Mouse (Mus musculus): ENCODE results near the gene Reps2.

Gene Reps2

DNA sequence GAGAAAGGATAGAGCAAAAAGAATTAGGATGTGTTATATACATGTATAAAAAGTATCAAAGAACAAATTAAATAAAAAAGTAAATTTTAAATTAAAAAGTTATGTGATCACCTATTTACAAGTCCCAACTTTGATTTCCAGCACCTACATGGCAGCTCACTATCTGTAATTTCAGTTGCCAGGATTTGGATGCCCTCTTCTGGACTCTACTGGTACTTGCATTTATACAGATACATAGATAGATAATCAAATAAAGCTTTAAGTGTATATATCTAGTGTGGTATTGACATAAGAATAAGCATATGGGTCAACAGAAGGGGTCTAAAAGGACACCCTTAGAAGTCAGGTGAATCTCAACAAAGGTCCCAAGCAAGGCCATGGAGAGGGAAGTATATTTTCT is 155.7 kb downstream of the Reps2 start:
- DNase-seq, result no peak

DNA sequence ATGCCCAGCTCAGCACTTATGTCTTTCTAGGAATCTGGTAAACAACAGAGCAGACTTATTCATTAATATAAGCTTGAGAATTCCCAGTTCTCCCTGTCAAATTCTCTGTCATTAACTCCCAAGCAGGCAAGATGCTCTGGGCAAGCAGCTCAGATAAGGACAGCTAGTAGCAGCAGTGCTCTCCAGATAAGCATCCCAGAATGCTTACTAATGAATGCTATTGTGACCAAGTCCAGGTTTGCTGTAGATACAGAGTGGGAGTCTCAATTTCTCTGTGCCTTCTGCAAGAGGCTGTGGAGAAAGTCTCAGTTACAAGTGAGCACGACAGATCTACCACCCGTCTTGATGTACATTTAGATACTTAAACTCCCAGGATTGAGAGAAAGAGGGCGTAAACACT is 173.2 kb downstream of the Reps2 start:
- no peak for DNase-seq

DNA sequence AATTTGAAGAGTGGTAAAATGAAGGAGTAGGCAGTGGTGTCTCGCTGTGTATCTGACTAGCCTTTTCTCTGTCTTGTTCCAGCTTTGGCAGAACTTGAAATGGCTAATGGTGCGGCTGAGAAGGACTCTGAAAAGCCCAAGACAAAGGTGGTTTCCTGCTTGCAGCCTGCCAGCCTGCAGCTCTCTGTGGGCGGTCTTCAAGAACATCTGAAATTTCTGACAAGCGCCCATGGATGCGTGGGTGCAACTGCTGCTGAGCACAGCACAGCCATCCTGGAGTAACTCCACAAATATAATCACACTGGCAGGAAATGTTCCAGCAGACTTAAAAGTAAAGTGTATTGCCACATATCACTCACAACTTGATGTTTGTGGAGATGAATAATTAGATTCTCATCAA is 181.3 kb downstream of the Reps2 start:
- no peak for DNase-seq

DNA sequence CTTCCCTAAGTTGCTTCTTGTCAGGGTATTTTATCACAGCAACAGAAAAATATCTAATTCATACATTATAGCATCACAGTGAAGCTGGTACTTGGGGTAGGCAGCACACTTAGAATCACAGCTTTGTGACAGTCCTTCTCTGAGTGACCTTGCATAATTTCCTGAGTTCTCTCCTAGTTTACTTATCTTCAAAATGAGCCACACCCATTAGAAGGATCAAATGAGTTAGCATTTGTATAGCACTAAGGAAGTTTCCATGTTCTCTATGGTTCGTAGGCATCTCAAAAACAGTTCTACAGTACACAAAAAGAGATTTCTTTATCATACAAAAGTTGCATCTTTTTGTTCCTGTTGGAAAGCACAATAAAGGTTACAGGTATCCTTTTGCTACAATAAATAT is 187.0 kb downstream of the Reps2 start:
- no peak for DNase-seq

DNA sequence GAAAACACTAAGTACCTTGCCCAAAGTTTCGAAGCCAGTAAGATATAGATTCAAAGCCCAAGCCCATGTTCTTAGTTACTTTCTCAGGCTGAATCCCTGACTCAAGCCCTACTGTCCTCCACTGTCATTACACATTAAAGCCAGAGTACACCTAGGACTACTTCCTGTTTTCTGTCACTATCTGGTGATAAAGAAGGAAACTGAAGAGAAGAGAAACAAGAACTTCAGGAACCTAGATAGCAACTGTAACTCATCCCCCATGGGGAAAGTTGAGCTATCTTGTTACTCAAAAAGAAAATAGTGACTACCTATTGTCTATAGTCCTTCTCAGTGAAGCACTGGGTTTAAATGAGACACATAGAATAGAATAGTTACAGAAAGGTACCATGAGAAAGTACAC is 188.1 kb downstream of the Reps2 start:
- DNase-seq, result no peak

DNA sequence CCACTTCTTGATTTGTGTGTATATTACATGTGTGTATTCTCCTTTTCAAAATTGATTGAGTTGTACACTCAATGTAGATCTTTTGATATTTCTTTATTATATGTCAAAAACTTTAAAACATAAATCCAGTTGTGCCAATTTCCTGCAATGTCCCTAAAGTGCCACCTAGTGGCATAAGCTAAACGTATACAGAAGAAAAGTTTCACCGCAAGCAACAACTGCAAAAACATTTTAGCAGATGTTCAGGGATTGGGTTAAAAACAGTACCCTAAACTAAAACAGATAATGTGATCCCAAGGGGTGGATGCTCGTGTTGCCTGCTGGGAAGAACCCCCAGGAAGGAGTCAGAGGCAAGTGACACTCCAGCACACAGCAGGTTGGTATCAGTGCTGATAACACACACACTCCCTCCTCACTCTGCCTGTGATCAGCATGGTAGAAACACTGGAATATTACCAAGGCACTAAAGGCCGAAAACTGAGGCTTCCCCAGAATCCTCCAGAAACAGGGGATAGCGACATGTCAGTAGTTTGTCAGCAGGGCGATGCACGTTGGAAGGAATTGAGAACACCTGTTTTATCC is 189.5 kb downstream of the Reps2 start:
- DNase-seq, result no peak

DNA sequence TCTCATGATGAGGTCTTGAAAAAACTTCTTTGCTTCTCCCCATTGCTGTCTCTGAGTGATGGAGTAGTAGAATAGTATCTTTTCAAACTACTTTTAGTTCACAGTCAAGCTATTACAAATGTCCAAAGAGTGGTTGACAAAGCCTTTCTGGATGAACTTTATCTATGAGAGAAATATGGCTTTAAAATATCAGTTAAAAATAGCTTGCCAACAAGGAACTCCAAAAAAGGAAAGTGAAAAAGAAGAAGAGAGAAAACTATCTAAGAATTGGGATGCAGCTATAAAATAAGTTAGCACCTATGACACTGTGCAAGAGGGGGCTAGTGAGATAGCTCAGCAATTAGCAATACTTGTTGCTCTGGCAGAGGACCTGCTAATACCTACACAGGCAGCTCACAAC is 190.8 kb downstream of the Reps2 start:
- DNase-seq, result no peak

DNA sequence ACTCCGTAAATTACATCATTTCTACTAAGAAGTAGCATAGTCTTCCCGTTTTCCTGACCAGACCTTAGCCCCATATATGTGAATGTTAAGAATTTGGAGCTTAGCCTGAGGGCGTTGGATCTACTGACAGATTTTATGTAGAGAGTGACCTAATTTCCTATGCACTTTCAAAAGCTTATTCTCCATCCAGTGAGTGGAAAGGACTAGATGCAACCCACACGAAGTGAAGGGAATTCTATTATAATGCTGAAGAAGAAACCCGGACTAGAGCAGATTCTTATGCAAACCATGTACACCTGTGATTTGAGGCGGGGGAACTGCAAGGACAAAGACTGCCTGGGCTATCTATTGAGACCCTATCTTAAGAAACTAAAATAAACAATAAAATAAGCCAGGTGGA is 195.5 kb downstream of the Reps2 start:
- DNase-seq, result no peak

DNA sequence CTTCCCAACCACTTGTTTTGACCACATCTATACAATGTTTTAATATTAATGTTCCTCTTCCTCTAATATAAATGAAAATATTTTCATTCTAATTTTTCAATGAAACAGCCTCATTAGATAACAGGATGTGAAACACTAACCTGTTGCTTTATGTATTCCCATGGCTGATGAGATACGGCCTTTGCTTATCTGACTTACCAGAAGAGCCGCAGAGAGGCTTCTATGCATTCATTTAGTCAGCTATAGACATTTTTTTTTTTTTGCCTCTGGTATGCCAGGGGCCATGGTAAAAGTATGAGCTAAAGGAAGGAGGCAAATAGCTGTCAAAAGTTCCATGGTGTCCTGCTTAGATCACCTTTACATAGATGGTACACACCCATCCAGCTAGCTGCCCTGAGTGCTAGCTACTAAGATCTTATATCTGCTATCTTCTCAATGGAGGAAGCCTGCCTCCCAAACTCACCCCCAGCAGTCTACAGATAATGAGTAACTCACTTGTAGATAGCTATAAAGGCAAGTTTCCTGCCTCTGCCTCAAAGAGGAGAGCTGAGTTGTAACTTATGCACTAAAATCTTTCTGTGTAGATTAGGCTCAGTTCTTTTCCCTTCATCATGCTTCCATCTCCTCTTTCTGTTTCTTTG is 196.7 kb downstream of the Reps2 start:
- DNase-seq, result no peak

DNA sequence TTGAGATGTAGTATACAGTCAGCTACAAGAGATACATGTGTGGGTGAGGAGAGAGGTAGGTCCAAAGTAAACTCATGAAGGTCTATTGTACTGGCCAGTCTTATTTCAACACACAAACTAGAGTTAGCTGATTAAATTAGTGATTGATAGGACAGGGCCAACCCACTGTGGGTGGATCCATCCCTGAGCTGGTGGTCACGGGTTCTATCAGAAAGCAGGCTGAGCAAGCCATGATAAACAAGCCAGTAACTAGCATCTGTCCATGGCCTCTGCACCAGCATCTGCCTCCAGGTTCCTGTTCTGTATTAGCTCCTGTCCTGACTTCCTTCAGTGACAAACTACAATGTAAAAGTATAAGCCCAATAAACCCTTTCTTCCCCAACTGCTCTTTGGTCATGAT is 200.1 kb downstream of the Reps2 start:
- no peak for DNase-seq

DNA sequence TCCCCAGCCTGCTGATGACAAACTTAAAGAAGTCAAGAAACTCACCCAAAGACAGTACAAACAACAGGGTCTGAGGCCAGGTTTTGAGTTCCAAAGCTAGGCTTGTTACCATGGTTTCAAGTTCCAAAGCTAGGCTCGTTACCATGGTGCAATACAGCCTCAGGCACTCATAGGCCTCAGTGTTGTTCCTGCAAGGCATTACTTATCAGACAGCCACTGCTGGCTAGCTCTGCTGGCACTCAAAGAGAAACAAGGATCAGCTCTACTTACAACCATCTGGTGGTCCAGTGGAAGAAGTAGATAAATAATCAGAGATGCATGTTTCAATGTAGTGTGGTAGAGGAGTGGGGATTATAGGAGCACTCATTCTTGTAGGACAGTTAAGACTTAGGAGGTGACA is 200.5 kb downstream of the Reps2 start:
- DNase-seq, result no peak

DNA sequence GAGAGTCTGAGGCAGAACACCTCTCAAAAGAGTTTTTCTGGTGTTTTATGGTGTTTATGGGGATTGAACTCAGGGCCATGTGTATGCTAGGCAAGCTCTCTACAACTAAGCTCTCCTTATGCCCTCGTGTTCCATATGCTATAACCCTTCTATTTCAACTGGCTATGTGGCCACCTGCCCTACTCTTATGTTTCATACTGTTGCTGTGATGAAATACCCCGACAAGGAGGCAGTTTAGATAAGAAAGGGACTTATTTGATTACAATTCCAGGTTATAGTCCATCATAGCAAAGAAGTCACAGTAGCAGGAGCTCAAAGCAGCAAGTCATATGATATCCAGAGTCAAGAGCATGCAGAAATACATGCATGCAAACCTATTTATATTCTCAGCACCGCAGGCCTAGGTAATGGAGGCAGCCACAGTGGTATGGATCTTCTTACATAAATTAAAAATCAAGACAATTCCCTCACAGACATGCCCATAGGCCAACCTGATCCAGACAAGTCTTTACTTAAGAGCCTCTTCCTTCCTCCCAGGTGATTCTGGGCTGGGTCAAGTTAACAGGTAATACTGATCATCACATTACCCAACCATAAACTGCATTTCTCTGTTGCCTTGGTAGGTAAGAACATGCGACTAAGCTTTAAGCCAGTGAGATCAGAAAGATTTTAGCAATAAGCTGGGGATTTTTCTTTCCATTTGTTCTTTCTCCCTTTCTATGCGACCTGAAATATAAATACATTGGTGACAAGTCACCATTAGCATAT is 210.5 kb downstream of the Reps2 start:
- DNase-seq, result no peak

DNA sequence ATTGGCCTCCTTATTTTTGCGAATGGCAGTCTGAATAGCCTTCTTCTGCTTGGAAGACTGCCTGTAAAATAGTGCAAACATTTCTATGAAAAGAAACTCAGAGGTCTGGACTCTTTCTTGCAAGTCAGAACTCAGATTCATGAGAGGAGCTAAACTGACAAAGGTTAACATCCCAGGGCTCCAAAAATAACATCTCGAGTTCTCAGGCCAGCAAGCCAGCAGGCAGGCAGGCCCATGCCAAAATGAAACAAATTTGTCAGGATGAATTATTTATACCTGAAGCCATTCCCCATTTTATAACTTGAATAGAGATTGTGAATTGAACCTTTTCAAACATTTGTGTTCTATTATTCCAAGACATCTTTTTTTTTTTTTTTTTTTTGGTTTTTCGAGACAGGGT is 215.8 kb downstream of the Reps2 start:
- DNase-seq, result no peak

DNA sequence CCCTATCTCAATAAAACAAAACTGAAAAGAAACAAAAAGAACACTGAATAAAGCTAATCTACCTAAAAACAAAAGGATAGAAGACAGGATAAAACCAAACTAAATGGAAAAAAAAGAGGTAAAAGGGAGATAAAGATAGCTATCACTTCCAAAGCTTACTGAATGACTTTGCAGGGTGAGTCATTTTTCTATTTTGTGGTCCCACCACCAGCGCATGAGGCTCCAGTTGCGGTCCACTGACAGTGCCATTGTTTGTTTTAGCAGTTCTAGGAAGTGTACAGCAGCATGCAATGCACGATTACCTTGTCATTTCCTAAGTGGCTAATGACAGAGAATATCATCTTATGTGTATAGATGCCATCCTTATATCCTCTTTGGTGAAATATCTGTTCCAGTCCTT is 224.0 kb downstream of the Reps2 start:
- no peak for DNase-seq

DNA sequence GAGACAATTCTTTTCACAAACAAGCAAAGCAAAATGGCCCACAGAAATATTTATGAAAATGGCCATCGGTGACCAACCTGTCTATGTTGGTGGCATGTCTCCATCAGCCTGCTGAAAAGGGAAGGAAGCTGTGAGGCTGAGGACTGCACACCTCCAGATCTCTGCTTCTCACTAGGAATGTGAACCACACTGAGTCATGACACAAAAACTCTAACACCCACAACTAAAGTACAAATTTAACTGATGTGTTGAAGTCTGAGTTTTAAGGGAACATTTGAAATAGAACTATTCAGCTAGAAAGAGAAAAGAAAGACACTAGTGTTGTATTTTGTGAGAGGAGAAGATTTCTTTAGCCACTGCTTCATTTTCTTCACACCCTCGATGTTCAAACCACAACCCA is 230.3 kb downstream of the Reps2 start:
- DNase-seq, result no peak

DNA sequence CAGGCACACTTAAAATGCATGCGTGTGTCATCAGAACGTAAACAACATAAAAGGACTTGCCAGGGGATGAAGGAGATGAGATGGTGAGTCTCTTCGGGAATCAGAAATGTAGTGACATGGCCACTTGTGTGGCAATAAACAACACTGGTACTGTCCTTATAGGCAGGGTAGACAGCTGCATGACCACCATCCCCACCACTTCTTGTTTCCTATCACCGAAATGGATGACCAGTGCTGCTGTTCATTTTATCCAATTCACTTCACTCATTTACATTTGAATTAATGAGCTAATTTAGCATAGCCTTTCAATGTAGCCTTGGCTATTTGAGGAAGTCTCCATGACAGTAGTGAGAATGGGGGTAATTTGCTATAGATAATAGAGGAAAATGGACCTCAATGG is 236.2 kb downstream of the Reps2 start:
- no peak for DNase-seq

DNA sequence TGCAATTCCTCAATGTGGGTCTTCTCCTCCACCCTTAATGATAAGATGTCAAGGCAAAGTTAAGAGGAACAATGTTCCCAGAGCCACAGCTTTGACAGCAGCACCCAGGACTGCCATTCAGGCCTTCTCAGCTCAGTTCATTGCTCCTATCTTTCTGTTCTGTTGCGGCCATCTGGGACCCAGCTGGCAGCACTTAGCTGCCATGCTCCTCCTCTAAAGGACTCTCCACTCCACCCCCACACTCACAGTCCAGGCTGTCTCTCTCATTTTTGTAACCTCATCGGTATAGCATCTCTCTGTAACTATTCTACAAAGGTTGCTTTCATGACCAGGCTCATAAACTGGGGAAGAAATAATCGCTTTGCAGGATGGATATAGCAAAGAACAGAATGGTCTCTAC is 241.0 kb downstream of the Reps2 start:
- no peak for DNase-seq

DNA sequence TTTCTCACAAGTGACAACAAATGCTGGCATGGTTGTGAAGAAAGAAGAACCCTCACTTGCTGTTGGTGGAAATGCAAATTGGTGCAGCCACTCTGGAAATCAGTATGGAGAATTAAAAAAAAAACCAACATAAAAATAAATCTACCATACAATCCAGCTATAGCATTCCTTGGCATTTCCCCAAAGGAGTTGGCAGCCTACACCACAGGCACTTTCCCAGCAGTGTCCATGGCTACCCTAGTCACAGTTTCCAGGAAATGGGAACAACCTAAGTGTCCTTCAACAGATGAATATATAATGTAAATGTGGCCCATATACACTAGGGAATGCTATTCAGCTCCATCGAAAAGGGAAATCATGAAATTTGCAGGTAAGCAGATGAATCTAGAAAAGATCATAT is 262.7 kb downstream of the Reps2 start:
- DNase-seq, result no peak

DNA sequence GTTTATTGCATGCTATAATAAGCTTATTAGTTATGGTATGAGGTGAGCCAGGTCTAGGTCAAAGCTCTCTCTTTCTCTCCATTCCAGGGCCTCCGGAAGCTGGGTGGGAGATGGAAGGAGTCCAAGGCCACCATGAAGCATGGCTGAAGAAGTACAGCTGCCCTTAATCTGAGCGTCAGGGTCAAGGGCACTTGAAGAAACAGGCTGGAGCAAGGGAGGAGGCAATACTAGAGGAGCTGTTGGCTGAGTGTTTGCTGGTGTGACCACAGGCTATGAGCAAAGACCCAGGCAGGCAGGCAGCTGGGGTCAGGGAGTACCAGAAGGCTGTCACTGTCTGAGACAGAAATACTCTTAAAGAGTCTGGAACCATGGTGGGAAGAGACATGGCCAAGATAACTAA is 280.2 kb downstream of the Reps2 start:
- DNase-seq, result no peak

Data from thymus, postnatal 36 days (tissue).